Comparison of ENCODE assay signal across 20 mouse cellular contexts in genomic region chr11:7071617-7072016, GRCm38 (mm10). TPM values are rescaled to one million over a fixed set of nuclear protein-coding genes. Genes with fewer than 3 reads are reported as not detected.
DNase-seq lines count a peak whose midpoint lies in the region; ATAC-seq and TF ChIP-seq lines count a peak whose summit lies in the region.
"Had no signal": no experiment of that assay in that cellular context is flagged by ENCODE, and none has a peak within 500 bp of the region (broad histone marks: within the 10 kb centered on the region; RNA-seq: fewer than 3 reads in every experiment).

No protein-coding gene starts in this region.

- H3K4me2 ChIP-seq in hindbrain, embryonic 13.5 days: no peak overlapping the region
- no peak overlapping the region for H3K4me2 ChIP-seq in hindbrain, embryonic 12.5 days (replicated peaks)
- H3K4me2 ChIP-seq in kidney, embryonic 16.5 days (replicated peaks; ENCODE audit: low read depth, low read length): no peak overlapping the region
- H3K4me2 ChIP-seq: embryonic facial prominence, embryonic 13.5 days; forebrain, embryonic 12.5 days; heart, embryonic 11.5 days; intestine, embryonic 15.5 days had no signal

- no peak overlapping the region for H3K4me3 ChIP-seq in hindbrain, embryonic 13.5 days
- no peak overlapping the region for H3K4me3 ChIP-seq in hindbrain, embryonic 12.5 days
- no peak overlapping the region for H3K4me3 ChIP-seq in kidney, embryonic 16.5 days (ENCODE audit: low read length)
- H3K4me3 ChIP-seq: embryonic facial prominence, embryonic 13.5 days; forebrain, embryonic 12.5 days; hindbrain, embryonic 10.5 days; intestine, embryonic 15.5 days had no signal

- POLR2A ChIA-PET in Patski (lab: Charles Lee): interaction anchor here (0.6 kb wide), 1 partner anchor 152 kb away, joined by 3 read pairs; no protein-coding TSS in a partner anchor

- peak; percentile 15 for DNase-seq in cerebellum, adult 11-12 months
- DNase-seq in cerebellum, adult 11 months: no peak
- no peak for DNase-seq in kidney, postnatal 25 days
- DNase-seq in Patski (ENCODE audit: low read depth, low spot score): no peak
- DNase-seq: adrenal gland, postnatal 10 days; B cell, adult 2 months; cerebellum, adult 8-10 months; gastrocnemius, postnatal 10 days; heart, adult 18-20 months had no signal

- peaks cover 28% of the 10 kb centered on the region for H3K4me1 ChIP-seq in hindbrain, embryonic 13.5 days (replicated peaks)
- peaks cover 10% of the 10 kb centered on the region; the same call in 1 of the 2 replicates for H3K4me1 ChIP-seq in hindbrain, embryonic 12.5 days
- H3K4me1 ChIP-seq in kidney, embryonic 16.5 days (ENCODE audit: insufficient read depth, low read length): peaks cover 14% of the 10 kb centered on the region
- H3K4me1 ChIP-seq: intestine, embryonic 15.5 days had no signal

- no peaks in the 10 kb centered on the region for H3K36me3 ChIP-seq in hindbrain, embryonic 13.5 days
- no peaks in the 10 kb centered on the region for H3K36me3 ChIP-seq in hindbrain, embryonic 12.5 days
- no peaks in the 10 kb centered on the region for H3K36me3 ChIP-seq in kidney, embryonic 16.5 days (ENCODE audit: insufficient read depth, low read length)
- H3K36me3 ChIP-seq: embryonic facial prominence, embryonic 13.5 days; forebrain, embryonic 12.5 days; G1E; hindbrain, embryonic 10.5 days; intestine, embryonic 15.5 days had no signal

- whole genome bisulfite sequencing in hindbrain, embryonic 13.5 days: 83% methylated on average over 6 of the region's 6 CpGs
- WGBS in hindbrain, embryonic 12.5 days: 68% methylated on average over 6 of the region's 6 CpGs
- WGBS in kidney, embryonic 16.5 days: 23% methylated on average over 6 of the region's 6 CpGs

- no peak overlapping the region for H3K9ac ChIP-seq in hindbrain, embryonic 13.5 days
- H3K9ac ChIP-seq in hindbrain, embryonic 12.5 days: no peak overlapping the region
- no peak overlapping the region for H3K9ac ChIP-seq in kidney, embryonic 16.5 days (replicated peaks; ENCODE audit: low read length)
- H3K9ac ChIP-seq: embryonic facial prominence, embryonic 13.5 days; forebrain, embryonic 12.5 days; intestine, embryonic 15.5 days had no signal

- no peaks in the 10 kb centered on the region for H3K9me3 ChIP-seq in hindbrain, embryonic 13.5 days
- no peaks in the 10 kb centered on the region for H3K9me3 ChIP-seq in hindbrain, embryonic 12.5 days (replicated peaks)
- H3K9me3 ChIP-seq in kidney, embryonic 16.5 days (ENCODE audit: low read length): no peaks in the 10 kb centered on the region
- H3K9me3 ChIP-seq: embryonic facial prominence, embryonic 13.5 days; forebrain, embryonic 12.5 days; hindbrain, embryonic 10.5 days; intestine, embryonic 15.5 days had no signal

- CTCF ChIA-PET in Patski (lab: Charles Lee): no interaction called here

- no peak for TF ChIP-seq CTCF in Patski (IDR thresholded peaks at IDR 0.05)

- in situ Hi-C loops in Patski (cut with MboI; ENCODE audit: low pct_unique_long_range_greater_than_20kb): no loop called here

- no peak overlapping the region for H3K27ac ChIP-seq in hindbrain, embryonic 13.5 days
- H3K27ac ChIP-seq in hindbrain, embryonic 12.5 days: no peak overlapping the region
- H3K27ac ChIP-seq in kidney, embryonic 16.5 days (ENCODE audit: low read length): no peak overlapping the region
- H3K27ac ChIP-seq: embryonic facial prominence, embryonic 13.5 days; forebrain, embryonic 12.5 days; hindbrain, embryonic 10.5 days; intestine, embryonic 15.5 days had no signal

- ATAC-seq in hindbrain, embryonic 13.5 days (ENCODE audit: low FRiP score): peak; percentile 9; the same call in 1 of the 2 replicates
- no peak for ATAC-seq in hindbrain, embryonic 12.5 days (ENCODE audit: low FRiP score)
- ATAC-seq in kidney, embryonic 16.5 days (ENCODE audit: low FRiP score, low TSS enrichment): peak; percentile 73
- ATAC-seq in Patski: peak; percentile 58
- ATAC-seq: CD4-positive, CD25-positive, alpha-beta regulatory T cell, adult 4 months; forebrain, embryonic 16.5 days; intestine, embryonic 15.5 days had no signal

- H3K27me3 ChIP-seq in hindbrain, embryonic 13.5 days: peaks cover 5% of the 10 kb centered on the region; the same call in 1 of the 2 replicates
- H3K27me3 ChIP-seq in hindbrain, embryonic 12.5 days: peaks cover 4% of the 10 kb centered on the region; the same call in 1 of the 2 replicates
- H3K27me3 ChIP-seq in kidney, embryonic 16.5 days (ENCODE audit: insufficient read depth, low read length): no peaks in the 10 kb centered on the region
- H3K27me3 ChIP-seq in Patski: no peaks in the 10 kb centered on the region
- H3K27me3 ChIP-seq: forebrain, embryonic 12.5 days; intestine, embryonic 15.5 days had no signal

RNA-seq across cellular contexts. Expression of gene Adcy1, which starts 8.3 kb away (rescaled TPM):
- 4.5 and 5.1 TPM in 2 replicates for polyA plus RNA-seq in hindbrain, embryonic 13.5 days (2015; fragmentation: Nextera tagmentation; extraction: Ambion mirVana)
- polyA plus RNA-seq in hindbrain, embryonic 12.5 days (2016; fragmentation: Nextera tagmentation; extraction: Ambion mirVana): 2.1 and 2.2 TPM in 2 replicates
- polyA plus RNA-seq in kidney, embryonic 16.5 days (2015; fragmentation: Nextera tagmentation; extraction: Ambion mirVana): 1.6 and 1.9 TPM in 2 replicates
- 18.0 TPM for polyA plus RNA-seq in Patski (2021)
- polyA plus RNA-seq: CD4-positive, CD25-positive, alpha-beta regulatory T cell, adult 4 months; G1E had no signal
